Mouse (Mus musculus): ENCODE measurements around the gene Fbxl17. TPM values are rescaled to one million over a fixed set of nuclear protein-coding genes. Genes with fewer than 3 reads are reported as not detected.

The Fbxl17 gene
- total RNA-seq, 2 experiments from 2014 or later, result 80.0 to 82.8 TPM

Small RNA genes lying within 50 kb of the gene (microRNA-seq; reads per million reads assigned to microRNA genes)
- not detected for gene Gm24813
